ENCODE assay signal across 20 mouse cellular contexts in the genomic region with DNA sequence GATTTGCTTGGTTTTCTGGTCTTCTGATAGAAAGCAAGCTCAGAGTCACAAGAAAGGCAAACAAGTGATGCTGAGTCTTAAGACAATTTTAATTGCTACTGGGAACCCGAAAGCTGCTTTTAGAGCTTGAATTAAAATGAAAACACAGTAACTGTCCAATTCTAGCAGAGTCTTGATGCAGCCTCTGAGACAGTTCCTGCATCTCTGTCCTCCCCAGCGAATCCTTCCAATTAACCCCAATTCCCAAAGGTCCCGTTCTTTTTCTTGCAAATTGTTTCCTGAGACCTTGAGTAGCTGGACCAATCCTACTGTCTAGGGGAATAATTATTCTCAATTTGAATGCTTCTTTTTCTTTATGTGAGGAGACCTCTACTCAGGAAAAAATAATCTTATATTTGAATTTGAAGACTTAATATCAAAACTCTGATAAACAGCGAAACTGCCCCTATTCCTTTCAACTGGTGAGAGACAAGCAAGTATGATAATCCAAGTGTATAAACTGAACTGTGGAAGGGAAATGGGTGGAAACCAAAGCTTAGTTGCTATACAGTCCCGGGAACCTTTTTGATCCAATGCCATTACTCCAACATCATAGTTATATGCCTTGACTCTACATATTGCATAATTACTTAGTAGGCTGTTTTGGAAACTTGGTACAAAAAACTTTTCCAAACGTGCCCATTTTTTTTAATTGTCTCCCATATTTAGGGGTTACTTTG.
DNase-seq lines count a peak whose midpoint lies in the region; ATAC-seq and TF ChIP-seq lines count a peak whose summit lies in the region.
"Had no signal": no experiment of that assay in that cellular context is flagged by ENCODE, and none has a peak within 500 bp of the region (broad histone marks: within the 10 kb centered on the region; RNA-seq: fewer than 3 reads in every experiment).

No protein-coding gene starts in this region.

- no peak for DNase-seq in forebrain, embryonic 11.5 days (ENCODE audit: low spot score)
- no peak for DNase-seq in forebrain, postnatal 0 days
- DNase-seq in kidney, postnatal 10 days = peak; percentile 12
- DNase-seq in kidney, adult 11 months = no peak
- DNase-seq in brain, embryonic 14.5 days (ENCODE audit: low read depth) = peak; percentile 55
- DNase-seq in left cerebral cortex, adult 2 months (ENCODE audit: extremely low spot score in 1 of 2, low spot score in 2 of 2) = no peak
- DNase-seq: adrenal gland, adult 2 months; adrenal gland, postnatal 25 days; gastrocnemius, postnatal 14 days; heart, adult 2 months; heart, postnatal 14 days had no signal

- no peak overlapping the region for H3K4me3 ChIP-seq in forebrain, embryonic 11.5 days (ENCODE audit: low read depth, low read length)
- H3K4me3 ChIP-seq in forebrain, postnatal 0 days (ENCODE audit: low read depth, low read length) = no peak overlapping the region
- H3K4me3 ChIP-seq in forebrain, embryonic 13.5 days = no peak overlapping the region
- H3K4me3 ChIP-seq in left cerebral cortex, adult 2 months = no peak overlapping the region
- H3K4me3 ChIP-seq: embryonic facial prominence, embryonic 12.5 days; heart, adult 2 months; heart, embryonic 15.5 days; hindbrain, embryonic 10.5 days had no signal

- no peak for TF ChIP-seq CTCF in forebrain, postnatal 0 days (IDR thresholded peaks at IDR 0.05; ENCODE audit: low read depth)
- no peak for TF ChIP-seq CTCF in brain, embryonic 14.5 days (IDR thresholded peaks at IDR 0.05; ENCODE audit: borderline replicate concordance, extremely low read depth, insufficient read depth, insufficient read length)
- no peak for TF ChIP-seq CTCF in left cerebral cortex, adult 2 months (IDR thresholded peaks at IDR 0.05)

- H3K27ac ChIP-seq in forebrain, embryonic 11.5 days (ENCODE audit: low read depth, low read length) = no peak overlapping the region
- H3K27ac ChIP-seq in forebrain, postnatal 0 days (ENCODE audit: low read depth, low read length) = no peak overlapping the region
- no peak overlapping the region for H3K27ac ChIP-seq in forebrain, embryonic 13.5 days
- no peak overlapping the region for H3K27ac ChIP-seq in left cerebral cortex, adult 2 months
- H3K27ac ChIP-seq: embryonic facial prominence, embryonic 12.5 days; heart, adult 2 months; heart, embryonic 15.5 days; hindbrain, embryonic 10.5 days; hindbrain, embryonic 14.5 days had no signal

- no peaks in the 10 kb centered on the region for H3K4me1 ChIP-seq in forebrain, embryonic 11.5 days (replicated peaks; ENCODE audit: control insufficient read depth, insufficient read depth, low read length)
- H3K4me1 ChIP-seq in forebrain, postnatal 0 days (ENCODE audit: insufficient read depth) = no peaks in the 10 kb centered on the region
- H3K4me1 ChIP-seq in forebrain, embryonic 13.5 days = peaks cover 15% of the 10 kb centered on the region
- H3K4me1 ChIP-seq: embryonic facial prominence, embryonic 12.5 days; heart, embryonic 15.5 days; hindbrain, embryonic 10.5 days had no signal

- 23% methylated on average over 6 of the region's 6 CpGs for WGBS in forebrain, embryonic 11.5 days
- 17% methylated on average over 6 of the region's 6 CpGs for WGBS in forebrain, postnatal 0 days
- WGBS in forebrain, embryonic 13.5 days = 10% methylated on average over 6 of the region's 6 CpGs

- no peak for TF ChIP-seq POLR2A in brain, embryonic 14.5 days (IDR thresholded peaks at IDR 0.05; ENCODE audit: borderline replicate concordance, extremely low read depth, insufficient read depth, insufficient read length, poor library complexity, severe bottlenecking)

- no peaks in the 10 kb centered on the region for H3K36me3 ChIP-seq in forebrain, embryonic 11.5 days (ENCODE audit: control insufficient read depth, insufficient read depth, low read length)
- no peaks in the 10 kb centered on the region for H3K36me3 ChIP-seq in forebrain, postnatal 0 days (ENCODE audit: insufficient read depth)
- no peaks in the 10 kb centered on the region for H3K36me3 ChIP-seq in forebrain, embryonic 13.5 days (ENCODE audit: poor library complexity, severe bottlenecking)
- H3K36me3 ChIP-seq: embryonic facial prominence, embryonic 12.5 days; heart, embryonic 15.5 days; hindbrain, embryonic 10.5 days had no signal

- no peaks in the 10 kb centered on the region for H3K9me3 ChIP-seq in forebrain, embryonic 11.5 days (ENCODE audit: control insufficient read depth, low read length)
- H3K9me3 ChIP-seq in forebrain, postnatal 0 days (ENCODE audit: low read length) = no peaks in the 10 kb centered on the region
- H3K9me3 ChIP-seq in forebrain, embryonic 13.5 days (replicated peaks) = no peaks in the 10 kb centered on the region
- H3K9me3 ChIP-seq: embryonic facial prominence, embryonic 12.5 days; heart, embryonic 15.5 days; hindbrain, embryonic 10.5 days had no signal

- peak; percentile 65 for ATAC-seq in forebrain, embryonic 11.5 days (replicated peaks; ENCODE audit: low FRiP score)
- ATAC-seq in forebrain, postnatal 0 days = no peak
- ATAC-seq in forebrain, embryonic 13.5 days = peak; percentile 67
- no peak for ATAC-seq in frontal cortex, adult (ENCODE audit: low TSS enrichment)
- ATAC-seq: inflammation-experienced regulatory T-cells, adult 6 months; intestine, postnatal 0 days had no signal

- intact Hi-C loops in left cerebral cortex, adult 2 months (cut with DNase I) = no loop called here

- H3K27me3 ChIP-seq in forebrain, embryonic 11.5 days (ENCODE audit: control insufficient read depth, insufficient read depth, low read length) = no peaks in the 10 kb centered on the region
- no peaks in the 10 kb centered on the region for H3K27me3 ChIP-seq in forebrain, postnatal 0 days (ENCODE audit: insufficient read depth, low read length)
- no peaks in the 10 kb centered on the region for H3K27me3 ChIP-seq in forebrain, embryonic 13.5 days
- H3K27me3 ChIP-seq: embryonic facial prominence, embryonic 12.5 days; heart, embryonic 15.5 days had no signal

- H3K4me2 ChIP-seq in forebrain, embryonic 11.5 days (ENCODE audit: low read depth, low read length, severe bottlenecking) = no peak overlapping the region
- no peak overlapping the region for H3K4me2 ChIP-seq in forebrain, postnatal 0 days (ENCODE audit: low read depth)
- no peak overlapping the region for H3K4me2 ChIP-seq in forebrain, embryonic 13.5 days
- H3K4me2 ChIP-seq: embryonic facial prominence, embryonic 12.5 days; heart, embryonic 11.5 days; heart, embryonic 15.5 days; hindbrain, embryonic 14.5 days had no signal

- no peak overlapping the region for H3K9ac ChIP-seq in forebrain, embryonic 11.5 days (ENCODE audit: low read length)
- no peak overlapping the region for H3K9ac ChIP-seq in forebrain, postnatal 0 days
- H3K9ac ChIP-seq in forebrain, embryonic 13.5 days = no peak overlapping the region
- H3K9ac ChIP-seq: embryonic facial prominence, embryonic 12.5 days; heart, embryonic 15.5 days; hindbrain, embryonic 14.5 days had no signal

Comparison
In these comparisons a context has a peak if more than half of its experiments do, and no peak if none do; other contexts are left out.
1. ATAC-seq: peak in forebrain, embryonic 11.5 days (single experiment) and forebrain, embryonic 13.5 days (single experiment); none in forebrain, postnatal 0 days (single experiment) and frontal cortex, adult (single experiment).
2. DNase-seq: peak in kidney, postnatal 10 days (single experiment) and brain, embryonic 14.5 days (single experiment); none in forebrain, embryonic 11.5 days (single experiment), forebrain, postnatal 0 days (single experiment), kidney, adult 11 months (single experiment) and left cerebral cortex, adult 2 months (0 of 2).